Mouse (Mus musculus) right cerebral cortex, postnatal 4 days (tissue): ENCODE data around the gene Pcdh17.

Experiments
- DNase-seq: peaks from one replicate; pipeline ENCODE4 v3.0.0-alpha.2; 2022

Gene Pcdh17

GRCm38 (mm10) chr14:84480546-84480945 is 37.2 kb downstream of the Pcdh17 start:
- DNase-seq, result no peak

GRCm38 (mm10) chr14:84484350-84484749 is 41.0 kb downstream of the Pcdh17 start:
- DNase-seq, result no peak

- no peak for DNase-seq
Measured at GRCm38 (mm10) chr14:84511010-84511409, 67.6 kb downstream of the Pcdh17 start.

GRCm38 (mm10) chr14:84532397-84532796 is 89.0 kb downstream of the Pcdh17 start:
- no peak for DNase-seq

- no peak for DNase-seq
Measured at GRCm38 (mm10) chr14:84535264-84535663, 91.9 kb downstream of the Pcdh17 start.

- DNase-seq, result peak; percentile 3
Measured at GRCm38 (mm10) chr14:84541838-84542237, 98.5 kb downstream of the Pcdh17 start.

GRCm38 (mm10) chr14:84545968-84546367 is 102.6 kb downstream of the Pcdh17 start:
- no peak for DNase-seq

- peak; percentile 63 for DNase-seq
Measured at GRCm38 (mm10) chr14:84547513-84548194, 104.3 kb downstream of the Pcdh17 start.

GRCm38 (mm10) chr14:84551546-84551945 is 108.2 kb downstream of the Pcdh17 start:
- no peak for DNase-seq

GRCm38 (mm10) chr14:84571071-84571470 is 127.7 kb downstream of the Pcdh17 start:
- no peak for DNase-seq
